In genomic region chr6:129254949-129255602, GRCm38 (mm10) we compare ENCODE assay signal across 9 mouse cellular contexts. TPM values are rescaled to one million over a fixed set of nuclear protein-coding genes. Genes with fewer than 3 reads are reported as not detected.
DNase-seq lines count a peak whose midpoint lies in the region; ATAC-seq and TF ChIP-seq lines count a peak whose summit lies in the region.
"Had no signal": no experiment of that assay in that cellular context is flagged by ENCODE, and none has a peak within 500 bp of the region (broad histone marks: within the 10 kb centered on the region; RNA-seq: fewer than 3 reads in every experiment).

No protein-coding gene starts in this region.

- no peak overlapping the region for H3K4me2 ChIP-seq in midbrain, embryonic 13.5 days (replicated peaks)

- DNase-seq in heart, adult 2 months, result no peak
- DNase-seq in heart, embryonic 10.5 days (ENCODE audit: low spot score), result no peak
- DNase-seq in B cell, adult 2 months, result peak; percentile 56 to 62
- peak; percentile 78 for DNase-seq in adipocyte (ENCODE audit: low spot score)
- no peak for DNase-seq in urinary bladder, postnatal 14 days (ENCODE audit: low spot score)
- no peak for DNase-seq in gastrocnemius, postnatal 10 days

- no peaks in the 10 kb centered on the region for H3K27me3 ChIP-seq in heart, adult 2 months (ENCODE audit: control insufficient read depth, insufficient read depth, low read length)
- H3K27me3 ChIP-seq in heart, embryonic 10.5 days (ENCODE audit: insufficient read depth, poor library complexity, severe bottlenecking), result no peaks in the 10 kb centered on the region
- no peaks in the 10 kb centered on the region for H3K27me3 ChIP-seq in midbrain, embryonic 13.5 days

- H3K36me3 ChIP-seq in heart, adult 2 months (ENCODE audit: control insufficient read depth, insufficient read depth, low read length), result no peaks in the 10 kb centered on the region
- H3K36me3 ChIP-seq in heart, embryonic 10.5 days, result no peaks in the 10 kb centered on the region
- no peaks in the 10 kb centered on the region for H3K36me3 ChIP-seq in midbrain, embryonic 13.5 days

- no peak for TF ChIP-seq EP300 in heart, adult 2 months (IDR thresholded peaks at IDR 0.05; ENCODE audit: insufficient read depth, low read depth, low read length)

- H3K79me2 ChIP-seq in heart, adult 2 months (replicated peaks; ENCODE audit: control insufficient read depth, insufficient read depth, low read length), result no peaks in the 10 kb centered on the region

- H3K9me3 ChIP-seq in heart, embryonic 10.5 days, result no peaks in the 10 kb centered on the region
- H3K9me3 ChIP-seq in midbrain, embryonic 13.5 days, result no peaks in the 10 kb centered on the region

- intact Hi-C loops in heart, adult 2 months (cut with DNase I), result loop anchor here (1.0 to 5.0 kb wide), 3 partner anchors 167 to 401 kb away; no protein-coding TSS in a partner anchor

- ATAC-seq in hematopoietic stem cell, adult 5-6 weeks (replicated peaks in 1 of 2; ENCODE audit: insufficient read depth in 1 of 2, low FRiP score in 2 of 2, low TSS enrichment in 1 of 2, low read depth in 1 of 2, poor library complexity in 2 of 2, severe bottlenecking in 2 of 2), result peak; percentile 65 to 70; a peak in 2 of 4 replicates
- ATAC-seq in midbrain, embryonic 13.5 days, result peak; percentile 58

- 7% methylated on average over 4 of the region's 4 CpGs for WGBS in heart, adult 2 months
- 16% methylated on average over 4 of the region's 4 CpGs for WGBS in heart, embryonic 10.5 days
- WGBS in midbrain, embryonic 13.5 days, result 28% methylated on average over 4 of the region's 4 CpGs

- TF ChIP-seq CTCF in heart, adult 2 months (IDR thresholded peaks at IDR 0.05), result peak; percentile 73

- H3K4me3 ChIP-seq in heart, adult 2 months, result no peak overlapping the region
- H3K4me3 ChIP-seq in heart, embryonic 10.5 days, result no peak overlapping the region
- H3K4me3 ChIP-seq in midbrain, embryonic 13.5 days (replicated peaks), result no peak overlapping the region

- no peak overlapping the region for H3K9ac ChIP-seq in heart, adult 2 months (ENCODE audit: low read depth, low read length)
- no peak overlapping the region for H3K9ac ChIP-seq in midbrain, embryonic 13.5 days (replicated peaks)

- no peak for TF ChIP-seq POLR2A in heart, adult 2 months (IDR thresholded peaks at IDR 0.05; ENCODE audit: insufficient read depth, low read depth, low read length)

- no peaks in the 10 kb centered on the region for H3K4me1 ChIP-seq in heart, adult 2 months (ENCODE audit: control insufficient read depth, insufficient read depth, low read length)
- H3K4me1 ChIP-seq in heart, embryonic 10.5 days, result no peaks in the 10 kb centered on the region
- no peaks in the 10 kb centered on the region for H3K4me1 ChIP-seq in midbrain, embryonic 13.5 days (replicated peaks)

- no peak overlapping the region for H3K27ac ChIP-seq in heart, adult 2 months
- H3K27ac ChIP-seq in heart, embryonic 10.5 days, result no peak overlapping the region
- H3K27ac ChIP-seq in midbrain, embryonic 13.5 days, result no peak overlapping the region

RNA-seq across cellular contexts. Expression of gene Cd69, which starts 20.2 kb away (rescaled TPM):
- under 1 TPM; 0.26 to 0.48 TPM for total RNA-seq in heart, adult 2 months (2021)
- 0.20 and 0.49 TPM in 2 replicates for polyA plus RNA-seq in heart, adult 2 months (2012; rRNA removed)
- 0.12 and 0.25 TPM in 2 replicates for polyA plus RNA-seq in heart, embryonic 10.5 days (2016; fragmentation: Nextera tagmentation; extraction: Ambion mirVana)
- total RNA-seq in hematopoietic stem cell, adult 5-6 weeks (2017), result 340 and 460 TPM in 2 replicates
- not detected in 2 replicates for polyA plus RNA-seq in midbrain, embryonic 13.5 days (2015; fragmentation: Nextera tagmentation; extraction: Ambion mirVana)
- under 1 TPM; 0.16 to 0.23 TPM for total RNA-seq in gastrocnemius, postnatal 10 days (2021)
- total RNA-seq: layer of hippocampus, adult 18-20 months had no signal

Comparison
In these comparisons a context has a peak if more than half of its experiments do, and no peak if none do; other contexts are left out.
1. DNase-seq: peak in B cell, adult 2 months (2 of 2) and adipocyte (single experiment); none in heart, adult 2 months (0 of 2), heart, embryonic 10.5 days (single experiment), urinary bladder, postnatal 14 days (single experiment) and gastrocnemius, postnatal 10 days (single experiment).
2. RNA of gene Cd69, which starts 20.2 kb away (total RNA-seq): 340 to 460 TPM in hematopoietic stem cell, adult 5-6 weeks; 0.26 to 0.48 TPM in heart, adult 2 months and 0.16 to 0.23 TPM in gastrocnemius, postnatal 10 days; every median in the first group is over 100 times any median in the second.